Mouse (Mus musculus): ENCODE measurements at regions not wholly inside any gene's neighbourhood (a gene's known extent, or its start where the extent isn't known, plus 50 kb on each side); places are given as distances from the start of the nearest gene placed in this dataset.

DNA sequence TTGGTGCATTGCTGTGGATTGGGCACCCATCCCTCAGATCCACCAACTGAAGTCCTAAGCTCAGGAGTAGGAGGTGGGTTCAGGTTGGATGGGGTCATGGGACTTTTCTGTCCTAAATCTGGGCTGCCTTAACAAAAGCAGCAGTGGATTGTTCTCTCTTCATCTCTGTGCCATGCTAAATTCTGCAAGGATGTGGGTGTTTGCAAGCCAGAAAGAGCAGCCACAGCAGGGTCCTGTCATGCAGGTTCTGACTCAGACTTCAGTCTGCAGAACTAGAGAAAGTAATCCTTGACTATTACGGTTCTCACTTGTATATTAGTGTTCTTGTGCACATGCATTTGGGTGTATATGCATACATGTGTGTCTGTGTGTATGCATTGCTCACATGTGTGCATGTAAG is 125.5 kb upstream of the Gm17728 start:
- TF ChIP-seq EP300 (optimal IDR thresholded peaks at IDR 0.05), result no peak
- no peak for TF ChIP-seq CTCF (IDR thresholded peaks at IDR 0.05; ENCODE audit: low read depth)
